Mouse (Mus musculus): Measurements from ENCODE around the gene Cdc14b.

The Cdc14b gene

GRCm38 (mm10) chr13:64274879-64275753 is at the start of gene Cdc14b:
Gene Cdc14b, minus strand, starts transcription at chr13:64275290.
- DNase-seq = peak; percentile 63

GRCm38 (mm10) chr13:64322561-64323281 is 47.6 kb upstream of the Cdc14b start:
- no peak for DNase-seq

GRCm38 (mm10) chr13:64320334-64320733 is 45.2 kb upstream of the Cdc14b start:
- DNase-seq = no peak

GRCm38 (mm10) chr13:64319782-64320181 is 44.7 kb upstream of the Cdc14b start:
- no peak for DNase-seq

- DNase-seq = no peak
These were observed 43.3 kb upstream of the Cdc14b start for GRCm38 (mm10) chr13:64318355-64318754.

- DNase-seq = peak; percentile 57
These were observed 40.5 kb upstream of the Cdc14b start for GRCm38 (mm10) chr13:64315483-64316050.

- DNase-seq = no peak
These were observed 39.0 kb upstream of the Cdc14b start for GRCm38 (mm10) chr13:64314041-64314440.

- DNase-seq = no peak
These were observed 37.8 kb upstream of the Cdc14b start for GRCm38 (mm10) chr13:64312916-64313289.

GRCm38 (mm10) chr13:64312024-64312915 is 37.2 kb upstream of the Cdc14b start, which contains the start of gene Aaed1:
Gene Aaed1, minus strand, starts transcription at chr13:64312710.
- peak; percentile 88 for DNase-seq

GRCm38 (mm10) chr13:64311266-64311665 is 36.2 kb upstream of the Cdc14b start:
- DNase-seq = no peak

- no peak for DNase-seq
These were observed 35.5 kb upstream of the Cdc14b start for GRCm38 (mm10) chr13:64310585-64310984.

- DNase-seq = no peak
These were observed 34.8 kb upstream of the Cdc14b start for GRCm38 (mm10) chr13:64309842-64310241.

GRCm38 (mm10) chr13:64309036-64309435 is 33.9 kb upstream of the Cdc14b start:
- DNase-seq = no peak

- peak; percentile 50 for DNase-seq
These were observed 32.4 kb upstream of the Cdc14b start for GRCm38 (mm10) chr13:64307508-64307907.

GRCm38 (mm10) chr13:64306078-64306477 is 31.0 kb upstream of the Cdc14b start:
- no peak for DNase-seq

GRCm38 (mm10) chr13:64299069-64299468 is 24.0 kb upstream of the Cdc14b start:
- DNase-seq = no peak

GRCm38 (mm10) chr13:64286791-64287190 is 11.7 kb upstream of the Cdc14b start:
- DNase-seq = no peak

- no peak for DNase-seq
These were observed 11.2 kb upstream of the Cdc14b start for GRCm38 (mm10) chr13:64286321-64286720.

GRCm38 (mm10) chr13:64284676-64285075 is 9.6 kb upstream of the Cdc14b start:
- no peak for DNase-seq

GRCm38 (mm10) chr13:64280940-64281339 is 5.8 kb upstream of the Cdc14b start:
- no peak for DNase-seq

GRCm38 (mm10) chr13:64275754-64276127 is 651 bp upstream of the Cdc14b start:
- DNase-seq = no peak
